Mouse (Mus musculus) spleen, adult 2 months (tissue): Measurements from ENCODE around the gene Fam171a1. TPM values are rescaled to one million over a fixed set of nuclear protein-coding genes. Genes with fewer than 3 reads are reported as not detected.

Source experiments
- DNase-seq, 2 experiments: peaks; one replicate each; pipeline versions ENCODE4 v3.0.0 to v3.0.0-alpha.2; 2012 to 2021; ENCODE audit warnings: low spot score in 2 of 2, low read depth in 1 of 2
- H3K27ac ChIP-seq: fragments of 200-500 bp; 2 replicates; pipeline ENCODE4 v1.5.1; 2012; ENCODE audit warnings: low read length, inconsistent platforms; ENCODE audit not compliant: insufficient read depth
- H3K27me3 ChIP-seq: fragments of 200-500 bp; 2 replicates; pipeline ENCODE4 v1.6.1; 2012; ENCODE audit warnings: mild to moderate bottlenecking, moderate library complexity, low read length, inconsistent platforms; ENCODE audit not compliant: control insufficient read depth, insufficient read depth
- H3K36me3 ChIP-seq: fragments of 200-500 bp; 2 replicates; pipeline ENCODE4 v1.6.1; 2012; ENCODE audit warnings: mild to moderate bottlenecking, low read length, inconsistent platforms; ENCODE audit not compliant: control insufficient read depth, insufficient read depth
- H3K4me1 ChIP-seq: fragments of 200-500 bp; 2 replicates; pipeline ENCODE4 v1.6.1; 2011; ENCODE audit warnings: inconsistent platforms; ENCODE audit not compliant: control insufficient read depth, insufficient read depth, insufficient read length
- H3K4me3 ChIP-seq: fragments of 200-500 bp; 2 replicates; pipeline ENCODE4 v1.5.1; 2011; ENCODE audit warnings: mild to moderate bottlenecking, inconsistent platforms; ENCODE audit not compliant: insufficient read depth, insufficient read length; ENCODE audit errors: extremely low read depth
- CTCF ChIP-seq: fragments of 200-500 bp; IDR thresholded peaks from 2 replicates; pipeline ENCODE4 v1.5.1; 2011; ENCODE audit warnings: mild to moderate bottlenecking, inconsistent platforms; ENCODE audit not compliant: insufficient read depth, insufficient read length, insufficient replicate concordance; ENCODE audit errors: extremely low read depth
- POLR2A ChIP-seq: fragments of 200-500 bp; IDR thresholded peaks from 2 replicates; pipeline ENCODE4 v1.6.1; 2011; ENCODE audit warnings: low read depth, low read length, inconsistent platforms
- WGBS: fragments of 180-500 bp; shearing (Covaris S2); methylation state at CpG from one replicate; pipeline ENCODE4 v1.1.7; 2018; 5-methylcytosine and 5-hydroxymethylcytosine counted together
- polyA plus RNA-seq: library from polyadenylated mRNA; depleted of rRNA; stranded (reverse); fragments of >200 nt; gene quantifications from 2 replicates; pipeline ENCODE4 v1.2.3, GENCODE M21; 2012

Gene Fam171a1
- polyA plus RNA-seq, 1 experiment, result 4.5 TPM

GRCm38 (mm10) chr2:3144291-3144690, 30.3 kb downstream of the Fam171a1 start:
- Histone ChIP-seq H3K36me3 (no peaks in the 10 kb centered on the region), H3K4me3 (no peak overlapping the region), H3K4me1 (no peaks in the 10 kb centered on the region), H3K27me3 (no peaks in the 10 kb centered on the region), H3K27ac (no peak overlapping the region)
- no peak for DNase-seq
- TF ChIP-seq POLR2A, result no peak
- TF ChIP-seq CTCF, result no peak
- WGBS, result 93% methylated on average over 5 of the region's 5 CpGs

- H3K4me1 ChIP-seq, result no peaks in the 10 kb centered on the region
- WGBS, result 85% methylated on average over 6 of the region's 6 CpGs
- no peaks in the 10 kb centered on the region for H3K27me3 ChIP-seq
- H3K36me3 ChIP-seq, result no peaks in the 10 kb centered on the region
- TF ChIP-seq POLR2A, result no peak
- DNase-seq, result no peak
- H3K27ac ChIP-seq, result no peak overlapping the region
- no peak overlapping the region for H3K4me3 ChIP-seq
These were observed 33.6 kb downstream of the Fam171a1 start for GRCm38 (mm10) chr2:3147550-3148157.

GRCm38 (mm10) chr2:3148731-3149130, 34.7 kb downstream of the Fam171a1 start:
- no peak overlapping the region for H3K4me3 ChIP-seq
- WGBS, result 86% methylated on average over 8 of the region's 8 CpGs

GRCm38 (mm10) chr2:3150324-3150723, 36.3 kb downstream of the Fam171a1 start:
- TF ChIP-seq CTCF (no peak), POLR2A (no peak)
- no peaks in the 10 kb centered on the region for H3K4me1 ChIP-seq
- H3K4me3 ChIP-seq, result no peak overlapping the region
- H3K36me3 ChIP-seq, result no peaks in the 10 kb centered on the region
- DNase-seq, result no peak
- no peak overlapping the region for H3K27ac ChIP-seq
- WGBS, result 87% methylated on average over 5 of the region's 5 CpGs
- H3K27me3 ChIP-seq, result no peaks in the 10 kb centered on the region

More at GRCm38 (mm10) chr2:3148731-3149130, 34.7 kb downstream of the Fam171a1 start:
- H3K27ac ChIP-seq, result no peak overlapping the region
- no peak for DNase-seq
- TF ChIP-seq CTCF (no peak), POLR2A (no peak)
- H3K36me3 ChIP-seq, result no peaks in the 10 kb centered on the region
- H3K27me3 ChIP-seq, result no peaks in the 10 kb centered on the region
- H3K4me1 ChIP-seq, result no peaks in the 10 kb centered on the region

GRCm38 (mm10) chr2:3151336-3151735, 37.3 kb downstream of the Fam171a1 start:
- 92% methylated on average over 3 of the region's 3 CpGs for WGBS
- TF ChIP-seq POLR2A (no peak), CTCF (no peak)
- no peak for DNase-seq

GRCm38 (mm10) chr2:3154091-3154665, 40.2 kb downstream of the Fam171a1 start:
- H3K27ac ChIP-seq, result no peak overlapping the region

More at GRCm38 (mm10) chr2:3151336-3151735, 37.3 kb downstream of the Fam171a1 start:
- Histone ChIP-seq H3K4me1 (no peaks in the 10 kb centered on the region), H3K4me3 (no peak overlapping the region), H3K27me3 (no peaks in the 10 kb centered on the region), H3K36me3 (no peaks in the 10 kb centered on the region), H3K27ac (no peak overlapping the region)

GRCm38 (mm10) chr2:3154986-3155385, 41.0 kb downstream of the Fam171a1 start:
- no peak for DNase-seq
- no peaks in the 10 kb centered on the region for H3K36me3 ChIP-seq
- H3K4me1 ChIP-seq, result no peaks in the 10 kb centered on the region
- H3K27ac ChIP-seq, result no peak overlapping the region
- H3K27me3 ChIP-seq, result no peaks in the 10 kb centered on the region
- TF ChIP-seq POLR2A, result no peak
- no peak for TF ChIP-seq CTCF
- 85% methylated on average over 2 of the region's 2 CpGs for WGBS
- no peak overlapping the region for H3K4me3 ChIP-seq

More at GRCm38 (mm10) chr2:3154091-3154665, 40.2 kb downstream of the Fam171a1 start:
- WGBS, result 93% methylated on average over 1 of the region's 1 CpGs
- Histone ChIP-seq H3K4me3 (no peak overlapping the region), H3K36me3 (no peaks in the 10 kb centered on the region), H3K27me3 (no peaks in the 10 kb centered on the region), H3K4me1 (no peaks in the 10 kb centered on the region)
- TF ChIP-seq CTCF (no peak), POLR2A (no peak)
- DNase-seq, result no peak
